Mouse (Mus musculus): ENCODE results near the gene Arid3a. TPM values are rescaled to one million over a fixed set of nuclear protein-coding genes. Genes with fewer than 3 reads are reported as not detected.

Arid3a gene
- polyA plus RNA-seq, 1 experiment: 27.6 TPM

DNA sequence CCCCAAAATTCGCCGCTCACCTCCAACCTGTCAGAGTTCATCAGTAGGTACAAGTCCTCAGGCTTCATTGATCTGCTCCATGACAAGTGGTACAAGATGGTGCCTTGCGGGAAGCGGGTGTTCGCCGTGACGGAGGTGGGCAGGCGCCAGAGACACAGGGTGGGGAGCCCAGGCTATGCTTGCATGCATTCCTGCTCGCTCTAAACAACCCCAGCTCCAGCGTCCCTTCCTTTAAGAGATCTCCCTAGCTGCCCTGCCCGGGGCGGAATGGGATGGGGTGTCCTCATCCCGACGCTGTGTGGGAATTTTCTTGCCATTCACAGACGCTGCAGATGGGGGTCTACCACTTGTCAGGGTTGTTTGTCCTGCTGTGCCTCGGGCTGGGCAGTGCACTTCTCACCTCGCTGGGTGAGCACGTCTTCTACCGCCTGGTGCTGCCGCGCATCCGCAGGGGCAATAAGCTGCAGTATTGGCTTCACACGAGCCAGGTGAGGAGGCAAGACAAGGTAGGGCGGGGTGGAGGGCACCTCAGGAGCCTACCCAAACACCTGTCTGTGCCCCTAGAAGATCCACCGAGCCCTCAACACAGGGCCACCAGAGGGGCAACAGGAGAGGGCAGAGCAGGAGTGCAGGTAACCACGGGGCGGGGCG is 49.4 kb downstream of the Arid3a start:
- Histone ChIP-seq H3K4me1 (ENCODE audit: control insufficient read depth, insufficient read depth, low read length) (no peaks in the 10 kb centered on the region), H3K4me3 (replicated peaks; ENCODE audit: control insufficient read depth, low read depth, low read length) (no peak overlapping the region), H3K27ac (ENCODE audit: control insufficient read depth, insufficient read depth, low read depth, low read length, poor library complexity) (no peak overlapping the region)
- TF ChIP-seq POLR2A (IDR thresholded peaks at IDR 0.05; ENCODE audit: borderline replicate concordance, control insufficient read depth, low read depth, low read length) (no peak), CTCF (IDR thresholded peaks at IDR 0.05; ENCODE audit: control insufficient read depth, insufficient read depth, low read length) (no peak)
- WGBS: 94% methylated on average over 28 of the region's 28 CpGs

DNA sequence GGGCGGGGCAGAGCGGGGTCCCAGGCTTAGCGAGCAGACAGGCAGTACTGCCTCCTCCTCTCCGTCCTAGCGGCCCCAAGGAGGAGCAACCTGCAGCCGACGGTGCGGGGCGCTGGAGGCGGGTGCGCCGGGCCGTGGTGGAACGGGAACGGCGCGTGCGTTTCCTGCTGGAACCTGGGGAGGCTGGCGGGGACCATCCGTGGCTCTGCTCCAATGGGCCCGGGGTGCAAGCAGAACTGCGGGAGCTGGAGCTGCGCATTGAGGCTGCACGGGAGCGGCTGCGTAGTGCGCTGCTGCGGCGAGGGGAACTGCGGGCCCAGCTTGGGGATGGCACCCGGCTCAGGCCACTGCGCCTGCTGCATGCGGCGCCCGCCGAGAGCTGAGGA is 49.9 kb downstream of the Arid3a start:
- Histone ChIP-seq H3K4me3 (replicated peaks; ENCODE audit: control insufficient read depth, low read depth, low read length) (no peak overlapping the region), H3K27ac (ENCODE audit: control insufficient read depth, insufficient read depth, low read depth, low read length, poor library complexity) (no peak overlapping the region), H3K4me1 (ENCODE audit: control insufficient read depth, insufficient read depth, low read length) (no peaks in the 10 kb centered on the region)
- 95% methylated on average over 36 of the region's 36 CpGs for WGBS
- no peak for TF ChIP-seq CTCF (IDR thresholded peaks at IDR 0.05; ENCODE audit: control insufficient read depth, insufficient read depth, low read length)
- TF ChIP-seq POLR2A (IDR thresholded peaks at IDR 0.05; ENCODE audit: borderline replicate concordance, control insufficient read depth, low read depth, low read length): no peak

DNA sequence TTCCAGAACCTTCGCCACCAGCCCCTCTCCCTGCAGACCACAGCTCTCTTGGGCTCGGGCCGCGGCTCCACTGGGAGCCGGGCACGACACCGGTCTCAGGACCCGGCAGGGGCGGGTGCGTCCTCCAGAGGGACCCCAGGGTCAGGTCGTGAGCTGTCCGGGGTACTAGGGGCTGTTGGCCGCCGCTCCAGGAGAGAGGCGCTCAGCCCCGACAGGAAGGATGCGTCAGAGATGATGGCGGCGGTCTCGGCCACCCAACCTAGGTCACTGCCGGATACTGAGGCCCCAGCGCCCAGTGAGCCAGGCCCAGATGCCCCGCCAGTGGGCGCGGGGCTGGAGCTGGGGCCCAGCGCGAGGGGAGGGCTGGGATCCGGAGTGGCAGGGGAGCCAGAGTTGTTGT is 50.5 kb downstream of the Arid3a start:
- H3K27ac ChIP-seq (ENCODE audit: control insufficient read depth, insufficient read depth, low read depth, low read length, poor library complexity): no peak overlapping the region
- no peaks in the 10 kb centered on the region for H3K4me1 ChIP-seq (ENCODE audit: control insufficient read depth, insufficient read depth, low read length)
- no peak overlapping the region for H3K4me3 ChIP-seq (replicated peaks; ENCODE audit: control insufficient read depth, low read depth, low read length)
- 97% methylated on average over 28 of the region's 28 CpGs for WGBS
- TF ChIP-seq CTCF (IDR thresholded peaks at IDR 0.05; ENCODE audit: control insufficient read depth, insufficient read depth, low read length) (no peak), POLR2A (IDR thresholded peaks at IDR 0.05; ENCODE audit: borderline replicate concordance, control insufficient read depth, low read depth, low read length) (no peak)

DNA sequence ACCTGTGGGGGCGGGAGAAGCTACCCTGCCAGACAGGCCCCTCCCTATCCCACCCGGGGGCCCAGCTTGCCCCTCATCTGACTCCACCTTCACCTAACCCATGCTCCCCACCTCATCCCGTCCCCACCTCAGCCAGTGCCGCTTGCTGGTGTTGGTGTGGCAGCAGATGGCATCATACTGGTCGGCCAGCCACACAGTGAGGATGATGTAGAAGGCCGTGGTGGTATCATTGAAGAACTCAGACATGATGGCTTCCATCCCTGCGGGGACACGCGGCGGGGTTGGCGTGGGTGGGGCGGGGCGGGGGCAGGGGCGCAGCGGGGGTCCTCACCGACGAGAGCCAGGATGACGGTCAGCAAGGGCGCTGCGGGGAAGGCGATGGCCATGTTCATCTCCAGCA is 51.2 kb downstream of the Arid3a start:
- Histone ChIP-seq H3K4me1 (ENCODE audit: control insufficient read depth, insufficient read depth, low read length) (no peaks in the 10 kb centered on the region), H3K4me3 (replicated peaks; ENCODE audit: control insufficient read depth, low read depth, low read length) (no peak overlapping the region), H3K27ac (ENCODE audit: control insufficient read depth, insufficient read depth, low read depth, low read length, poor library complexity) (no peak overlapping the region)
- 96% methylated on average over 21 of the region's 21 CpGs for WGBS
- no peak for TF ChIP-seq POLR2A (IDR thresholded peaks at IDR 0.05; ENCODE audit: borderline replicate concordance, control insufficient read depth, low read depth, low read length)

DNA sequence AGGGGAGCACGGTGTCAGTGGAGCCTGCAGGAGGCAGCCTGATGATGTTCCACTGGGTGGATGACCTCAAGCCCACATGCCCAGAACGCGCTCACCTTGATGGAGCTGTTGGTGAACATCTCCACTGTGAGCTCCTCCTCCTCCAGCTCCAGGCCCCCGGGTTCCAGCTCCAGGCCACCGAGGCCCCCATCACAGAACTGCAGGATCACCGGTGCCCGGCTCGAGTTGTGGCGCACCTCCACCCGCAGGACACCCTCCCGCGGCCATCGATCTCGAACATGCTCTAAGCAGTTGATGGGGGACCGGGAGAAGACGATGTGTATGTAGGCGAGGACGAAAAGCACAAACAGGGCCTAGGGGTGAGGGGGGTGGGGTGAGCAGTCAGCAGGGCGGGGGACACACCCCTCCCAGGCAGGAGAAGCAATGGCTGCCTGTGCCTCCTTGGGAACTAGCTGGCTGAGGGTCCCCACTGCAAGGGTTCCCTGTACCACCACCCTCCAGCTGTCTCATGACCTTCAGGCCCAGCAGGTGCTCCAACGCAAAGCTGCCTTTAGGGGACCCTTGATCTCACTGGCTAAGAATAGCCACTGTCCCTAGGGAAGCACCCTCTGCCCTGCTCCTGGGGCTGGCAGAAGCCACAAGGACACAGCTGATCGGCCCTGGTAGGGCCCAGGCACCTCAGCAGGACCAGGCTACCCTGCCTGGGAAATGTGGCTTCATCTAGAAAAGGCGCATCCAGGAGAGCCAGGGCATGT is 52.7 kb downstream of the Arid3a start:
- 93% methylated on average over 22 of the region's 22 CpGs for WGBS
- TF ChIP-seq POLR2A (IDR thresholded peaks at IDR 0.05; ENCODE audit: borderline replicate concordance, control insufficient read depth, low read depth, low read length) (no peak), CTCF (IDR thresholded peaks at IDR 0.05; ENCODE audit: control insufficient read depth, insufficient read depth, low read length) (no peak)

DNA sequence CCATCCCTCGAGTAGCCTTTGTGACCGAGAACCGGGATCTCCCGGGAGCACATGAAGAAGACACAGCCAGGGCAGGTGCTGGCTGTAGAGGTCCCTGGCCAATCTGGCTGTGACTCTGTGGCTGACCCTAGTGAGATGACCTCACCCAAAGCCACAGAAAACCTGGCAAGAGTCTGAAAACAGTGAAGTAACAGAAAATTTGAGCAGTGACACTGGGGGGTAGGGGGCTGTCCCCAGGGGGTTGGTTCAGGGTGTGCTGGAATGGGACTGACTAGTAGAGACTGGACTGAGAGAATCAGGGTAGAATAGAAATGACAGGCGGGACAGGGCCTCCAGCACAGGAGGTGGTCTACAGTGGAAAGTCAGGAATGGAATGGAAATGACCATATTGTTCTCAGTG is 56.4 kb downstream of the Arid3a start:
- Histone ChIP-seq H3K27ac (ENCODE audit: control insufficient read depth, insufficient read depth, low read depth, low read length, poor library complexity) (peak overlapping the region; percentile 82), H3K4me1 (ENCODE audit: control insufficient read depth, insufficient read depth, low read length) (peaks cover 8% of the 10 kb centered on the region; the same call in 1 of the 2 replicates), H3K4me3 (replicated peaks; ENCODE audit: control insufficient read depth, low read depth, low read length) (peak overlapping the region; percentile 82)
- no peak for TF ChIP-seq POLR2A (IDR thresholded peaks at IDR 0.05; ENCODE audit: borderline replicate concordance, control insufficient read depth, low read depth, low read length)
- no peak for TF ChIP-seq CTCF (IDR thresholded peaks at IDR 0.05; ENCODE audit: control insufficient read depth, insufficient read depth, low read length)
- 66% methylated on average over 5 of the region's 5 CpGs for WGBS

More for the DNA sequence above, 52.7 kb downstream of the Arid3a start:
- H3K4me1 ChIP-seq (ENCODE audit: control insufficient read depth, insufficient read depth, low read length): peaks cover 2% of the 10 kb centered on the region; the same call in 1 of the 2 replicates
- H3K4me3 ChIP-seq (replicated peaks; ENCODE audit: control insufficient read depth, low read depth, low read length): no peak overlapping the region
- H3K27ac ChIP-seq (ENCODE audit: control insufficient read depth, insufficient read depth, low read depth, low read length, poor library complexity): no peak overlapping the region

DNA sequence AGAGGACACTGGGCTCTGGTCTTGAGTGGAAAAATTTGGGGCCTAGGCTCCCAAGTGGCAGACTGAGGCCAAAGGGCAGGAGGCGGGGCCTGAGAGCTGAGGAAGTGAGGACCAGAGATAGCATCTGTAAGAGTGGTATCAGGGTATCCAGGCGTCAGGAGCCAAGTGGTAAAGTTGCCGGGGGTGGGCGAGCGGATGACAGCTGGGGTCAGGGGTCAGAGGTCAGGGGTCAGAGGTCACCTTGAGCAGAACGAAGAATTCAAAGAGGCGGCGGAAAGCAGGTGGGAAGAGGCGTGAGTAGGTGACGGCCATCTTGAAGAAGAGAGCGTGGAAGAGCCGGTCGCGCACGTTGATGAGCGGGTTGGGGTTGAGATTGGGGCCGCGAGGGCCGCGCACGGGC is 56.8 kb downstream of the Arid3a start:
- Histone ChIP-seq H3K27ac (ENCODE audit: control insufficient read depth, insufficient read depth, low read depth, low read length, poor library complexity) (peak overlapping the region; percentile 82), H3K4me1 (ENCODE audit: control insufficient read depth, insufficient read depth, low read length) (peaks cover 8% of the 10 kb centered on the region; the same call in 1 of the 2 replicates), H3K4me3 (replicated peaks; ENCODE audit: control insufficient read depth, low read depth, low read length) (peak overlapping the region; percentile 82)
- no peak for TF ChIP-seq CTCF (IDR thresholded peaks at IDR 0.05; ENCODE audit: control insufficient read depth, insufficient read depth, low read length)
- peak; percentile 22; the same call in 1 of the 2 replicates for TF ChIP-seq POLR2A (IDR thresholded peaks at IDR 0.05; ENCODE audit: borderline replicate concordance, control insufficient read depth, low read depth, low read length)
- WGBS: under 1% methylated on average over 21 of the region's 21 CpGs

DNA sequence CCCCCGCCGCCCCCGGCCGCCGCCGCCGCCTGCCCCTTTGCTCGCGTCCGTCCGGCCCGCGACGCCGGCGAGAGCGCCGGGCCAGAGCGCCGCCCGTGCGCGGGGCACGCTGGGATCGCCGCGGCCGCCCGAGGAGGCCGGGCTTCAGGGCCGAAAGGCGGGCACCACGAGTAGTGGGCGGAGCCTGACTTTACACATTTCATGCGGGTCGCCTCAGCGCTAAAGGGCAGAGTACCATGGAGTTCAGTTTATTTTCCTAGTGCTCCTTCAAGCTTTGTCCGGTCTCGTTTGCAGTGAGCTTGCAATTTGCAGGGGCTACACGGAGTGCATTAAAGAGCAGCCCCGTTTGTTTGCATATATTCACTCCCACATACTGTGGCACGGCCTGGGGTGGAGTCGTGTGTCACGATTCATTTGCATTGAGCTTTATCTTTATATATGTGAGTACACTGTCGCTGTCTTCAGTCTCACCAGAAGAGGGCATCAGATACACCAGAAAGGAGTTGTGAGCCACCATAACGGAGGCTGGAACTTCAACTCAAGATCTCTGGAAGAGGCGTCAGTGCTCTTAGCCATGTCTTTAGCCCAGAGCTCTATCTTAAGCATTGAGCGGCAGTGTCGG is 57.5 kb downstream of the Arid3a start, which contains the start of gene Tmem259:
Gene Tmem259, minus strand, starts transcription at position 136 of the 622 bp plus-strand sequence.
- peak within 1 kb of the TSS; percentile 82 for H3K4me3 ChIP-seq (replicated peaks; ENCODE audit: control insufficient read depth, low read depth, low read length)
- peaks cover 9% of the 10 kb centered on the region; the same call in 1 of the 2 replicates for H3K4me1 ChIP-seq (ENCODE audit: control insufficient read depth, insufficient read depth, low read length)
- WGBS: 5% methylated on average over 49 of the region's 49 CpGs
- TF ChIP-seq POLR2A (IDR thresholded peaks at IDR 0.05; ENCODE audit: borderline replicate concordance, control insufficient read depth, low read depth, low read length) (no peak; the same call in 1 of the 2 replicates), CTCF (IDR thresholded peaks at IDR 0.05; ENCODE audit: control insufficient read depth, insufficient read depth, low read length) (peak; percentile 40)
- peak within 1 kb of the TSS; percentile 94 for H3K27ac ChIP-seq (ENCODE audit: control insufficient read depth, insufficient read depth, low read depth, low read length, poor library complexity)

All from bone marrow, adult 2 months (tissue).